Mouse (Mus musculus): ENCODE measurements around the gene Il1rap. TPM values are rescaled to one million over a fixed set of nuclear protein-coding genes. Genes with fewer than 3 reads are reported as not detected.

Il1rap gene
- 10 to 100 TPM; 26.0 to 28.2 TPM for total RNA-seq (2023)

DNA sequence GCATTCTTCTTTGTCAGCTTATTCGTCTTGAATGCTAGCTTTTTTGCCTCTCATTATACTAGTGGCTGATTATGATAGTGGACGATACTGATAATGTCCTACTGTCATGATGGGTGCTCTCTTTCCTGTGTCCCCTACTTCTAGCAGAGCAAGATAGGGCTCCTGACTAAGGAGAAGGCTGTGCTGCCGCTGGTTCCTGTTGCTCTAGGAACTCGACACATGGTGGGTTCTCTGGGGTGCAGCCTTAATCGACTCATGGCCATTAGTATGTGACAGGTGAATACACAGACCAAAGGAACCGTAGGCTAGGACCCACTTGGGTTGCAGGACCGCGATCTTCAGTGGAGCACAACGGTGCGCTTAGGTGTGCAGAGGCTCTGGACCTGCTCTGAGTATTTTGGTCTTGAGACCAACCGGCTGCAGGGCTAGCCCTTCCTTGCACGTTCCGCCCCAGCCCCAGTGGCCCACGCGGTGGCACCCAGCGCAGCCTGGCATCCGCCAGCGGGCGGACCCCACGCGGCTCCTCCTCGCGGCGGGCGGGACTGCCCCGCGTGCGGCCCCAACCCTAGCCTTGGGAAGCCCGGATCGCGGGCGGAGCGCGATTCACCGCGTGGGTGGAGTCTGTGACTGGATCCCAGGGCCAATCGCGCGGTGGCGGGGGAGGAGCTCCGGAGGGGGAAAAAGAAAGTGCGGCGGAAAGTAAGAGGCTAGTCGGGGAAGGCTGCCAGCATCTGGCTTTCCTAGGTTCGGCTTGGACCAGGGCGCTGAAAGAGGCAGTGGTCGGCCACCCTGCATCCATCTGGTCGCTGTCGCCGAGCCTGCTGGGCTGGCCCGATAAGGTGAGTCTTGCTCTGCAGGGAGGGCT is at the start of gene Il1rap:
Gene Il1rap, plus strand, starts transcription at position 657 of the 865 bp plus-strand sequence.

Other genes starting within 250 kb of the Il1rap start
- gene Cldn1, start 209.9 kb upstream of the Il1rap start, total RNA-seq (2023): 10 to 100 TPM; 19.2 to 24.0 TPM
- gene Cldn16, start 118.6 kb upstream of the Il1rap start, total RNA-seq (2023): not detected
- gene Tmem207, start 54.9 kb upstream of the Il1rap start, total RNA-seq (2023): not detected

All from neutrophil, adult 83 days (primary cell).